Mouse (Mus musculus) intestine, embryonic 15.5 days (tissue): ENCODE measurements around the gene Fmnl2. TPM values are rescaled to one million over a fixed set of nuclear protein-coding genes. Genes with fewer than 3 reads are reported as not detected.
A peak's percentile ranks its signal among the peaks of the same experiment; 100 is the strongest.

Source experiments
- ATAC-seq: fragments of 200-750 bp; cut with Nextera tagmentation; 2 replicates; pipeline ENCODE4 v1.8.0; 2017; ENCODE audit warnings: moderate TSS enrichment, moderate library complexity
- H3K27ac ChIP-seq: fragments of 300-500 bp; sonication (generic); 2 replicates; pipeline ENCODE4 v1.5.1; 2015; ENCODE audit warnings: mild to moderate bottlenecking, inconsistent platforms
- H3K27me3 ChIP-seq: fragments of 300-500 bp; sonication (generic); replicated peaks from 2 replicates; pipeline ENCODE4 v1.6.1; 2015; ENCODE audit warnings: inconsistent platforms
- H3K36me3 ChIP-seq: fragments of 300-500 bp; sonication (generic); 2 replicates; pipeline ENCODE4 v1.6.1; 2015; ENCODE audit warnings: inconsistent platforms
- H3K4me1 ChIP-seq: fragments of 300-500 bp; sonication (generic); replicated peaks from 2 replicates; pipeline ENCODE4 v1.6.1; 2015; ENCODE audit warnings: inconsistent platforms
- H3K4me2 ChIP-seq: fragments of 300-500 bp; sonication (generic); replicated peaks from 2 replicates; pipeline ENCODE4 v1.6.1; 2015; ENCODE audit warnings: mild to moderate bottlenecking, inconsistent platforms
- H3K4me3 ChIP-seq: fragments of 300-500 bp; sonication (generic); replicated peaks from 2 replicates; pipeline ENCODE4 v1.5.1; 2015; ENCODE audit warnings: inconsistent platforms
- H3K9ac ChIP-seq: fragments of 300-500 bp; sonication (generic); 2 replicates; pipeline ENCODE4 v1.6.1; 2015; ENCODE audit warnings: inconsistent platforms
- H3K9me3 ChIP-seq: fragments of 300-500 bp; sonication (generic); 2 replicates; pipeline ENCODE4 v1.6.1; 2016; ENCODE audit warnings: inconsistent platforms
- WGBS: fragments of 180-500 bp; shearing (Covaris S2); methylation state at CpG from one replicate; pipeline ENCODE4 v1.1.7; 2015; 5-methylcytosine and 5-hydroxymethylcytosine counted together
- polyA plus RNA-seq: library from polyadenylated mRNA; unstranded; fragments of >200 nt; fragmentation: Nextera tagmentation; extraction: Ambion mirVana; gene quantifications from 2 replicates; pipeline ENCODE4 v1.2.1, GENCODE M21; 2015

The Fmnl2 gene
- polyA plus RNA-seq, 1 experiment from 2014 or later, result 3.6 TPM

GRCm38 (mm10) chr2:52927381-52927780, 69.7 kb downstream of the Fmnl2 start:
- 43% methylated on average over 3 of the region's 3 CpGs for WGBS
- no peak for ATAC-seq
- no peak overlapping the region for H3K4me3 ChIP-seq
- no peak overlapping the region for H3K9ac ChIP-seq
- no peaks in the 10 kb centered on the region for H3K36me3 ChIP-seq
- no peak overlapping the region for H3K4me2 ChIP-seq
- no peak overlapping the region for H3K27ac ChIP-seq
- H3K27me3 ChIP-seq, result no peaks in the 10 kb centered on the region
- H3K4me1 ChIP-seq, result no peaks in the 10 kb centered on the region
- no peaks in the 10 kb centered on the region for H3K9me3 ChIP-seq

- Histone ChIP-seq H3K27ac (no peak overlapping the region), H3K9ac (no peak overlapping the region), H3K9me3 (no peaks in the 10 kb centered on the region), H3K36me3 (no peaks in the 10 kb centered on the region), H3K4me1 (no peaks in the 10 kb centered on the region), H3K27me3 (no peaks in the 10 kb centered on the region), H3K4me2 (no peak overlapping the region), H3K4me3 (no peak overlapping the region)
- ATAC-seq, result peak; percentile 25
- 35% methylated on average over 10 of the region's 10 CpGs for WGBS
Measured at GRCm38 (mm10) chr2:52927858-52928301, 70.2 kb downstream of the Fmnl2 start.

- no peaks in the 10 kb centered on the region for H3K4me1 ChIP-seq
- no peak for ATAC-seq
Measured at GRCm38 (mm10) chr2:52928401-52928800, 70.7 kb downstream of the Fmnl2 start.

GRCm38 (mm10) chr2:52930106-52930868, 72.6 kb downstream of the Fmnl2 start:
- H3K9me3 ChIP-seq, result no peaks in the 10 kb centered on the region
- H3K27ac ChIP-seq, result no peak overlapping the region
- no peaks in the 10 kb centered on the region for H3K27me3 ChIP-seq
- H3K4me3 ChIP-seq, result no peak overlapping the region
- H3K9ac ChIP-seq, result no peak overlapping the region
- WGBS, result 73% methylated on average over 5 of the region's 5 CpGs
- H3K36me3 ChIP-seq, result no peaks in the 10 kb centered on the region
- no peak for ATAC-seq
- H3K4me2 ChIP-seq, result no peak overlapping the region
- H3K4me1 ChIP-seq, result no peaks in the 10 kb centered on the region

More at GRCm38 (mm10) chr2:52928401-52928800, 70.7 kb downstream of the Fmnl2 start:
- Histone ChIP-seq H3K27me3 (no peaks in the 10 kb centered on the region), H3K4me2 (no peak overlapping the region), H3K36me3 (no peaks in the 10 kb centered on the region), H3K9me3 (no peaks in the 10 kb centered on the region), H3K4me3 (no peak overlapping the region), H3K9ac (no peak overlapping the region), H3K27ac (no peak overlapping the region)
- WGBS, result 63% methylated on average over 3 of the region's 3 CpGs

- H3K27ac ChIP-seq, result no peak overlapping the region
- no peaks in the 10 kb centered on the region for H3K36me3 ChIP-seq
- ATAC-seq, result no peak
- no peaks in the 10 kb centered on the region for H3K4me1 ChIP-seq
- H3K9ac ChIP-seq, result no peak overlapping the region
- no peak overlapping the region for H3K4me3 ChIP-seq
- H3K27me3 ChIP-seq, result no peaks in the 10 kb centered on the region
- H3K9me3 ChIP-seq, result no peaks in the 10 kb centered on the region
- WGBS, result 83% methylated on average over 2 of the region's 2 CpGs
- no peak overlapping the region for H3K4me2 ChIP-seq
Measured at GRCm38 (mm10) chr2:52931315-52931714, 73.7 kb downstream of the Fmnl2 start.

- H3K9ac ChIP-seq, result no peak overlapping the region
- ATAC-seq, result no peak
- H3K27ac ChIP-seq, result no peak overlapping the region
- H3K4me1 ChIP-seq, result no peaks in the 10 kb centered on the region
- H3K27me3 ChIP-seq, result no peaks in the 10 kb centered on the region
- 66% methylated on average over 6 of the region's 6 CpGs for WGBS
- H3K4me3 ChIP-seq, result no peak overlapping the region
- no peak overlapping the region for H3K4me2 ChIP-seq
- H3K9me3 ChIP-seq, result no peaks in the 10 kb centered on the region
- no peaks in the 10 kb centered on the region for H3K36me3 ChIP-seq
Measured at GRCm38 (mm10) chr2:52935906-52936305, 78.2 kb downstream of the Fmnl2 start.

- Histone ChIP-seq H3K27me3 (no peaks in the 10 kb centered on the region), H3K9ac (no peak overlapping the region), H3K9me3 (no peaks in the 10 kb centered on the region), H3K36me3 (no peaks in the 10 kb centered on the region), H3K4me2 (no peak overlapping the region), H3K4me1 (no peaks in the 10 kb centered on the region), H3K4me3 (no peak overlapping the region), H3K27ac (0 out of 2 replicates have a peak overlapping the region, but pooled peaks have one; percentile 1)
- 23% methylated on average over 6 of the region's 6 CpGs for WGBS
- ATAC-seq, result peak; percentile 39; the same call in 1 of the 2 replicates
Measured at GRCm38 (mm10) chr2:52938351-52939074, 80.9 kb downstream of the Fmnl2 start.

GRCm38 (mm10) chr2:52943644-52944423, 86.2 kb downstream of the Fmnl2 start:
- H3K27me3 ChIP-seq, result no peaks in the 10 kb centered on the region
- no peaks in the 10 kb centered on the region for H3K9me3 ChIP-seq
- H3K4me1 ChIP-seq, result peaks cover 3% of the 10 kb centered on the region; the same call in 1 of the 2 replicates
- ATAC-seq, result no peak
- H3K27ac ChIP-seq, result no peak overlapping the region
- no peak overlapping the region for H3K9ac ChIP-seq
- 66% methylated on average over 9 of the region's 9 CpGs for WGBS
- no peak overlapping the region for H3K4me2 ChIP-seq
- H3K36me3 ChIP-seq, result no peaks in the 10 kb centered on the region
- H3K4me3 ChIP-seq, result no peak overlapping the region

GRCm38 (mm10) chr2:52944594-52944993, 86.9 kb downstream of the Fmnl2 start:
- ATAC-seq, result no peak; the same call in 1 of the 2 replicates
- 72% methylated on average over 5 of the region's 5 CpGs for WGBS

GRCm38 (mm10) chr2:52946074-52946473, 88.4 kb downstream of the Fmnl2 start:
- H3K9ac ChIP-seq, result no peak overlapping the region
- H3K27me3 ChIP-seq, result no peaks in the 10 kb centered on the region
- H3K36me3 ChIP-seq, result no peaks in the 10 kb centered on the region
- H3K4me2 ChIP-seq, result no peak overlapping the region
- H3K4me3 ChIP-seq, result no peak overlapping the region
- no peak overlapping the region for H3K27ac ChIP-seq
- ATAC-seq, result no peak
- peaks cover 3% of the 10 kb centered on the region; the same call in 1 of the 2 replicates for H3K4me1 ChIP-seq
- H3K9me3 ChIP-seq, result no peaks in the 10 kb centered on the region
- 80% methylated on average over 2 of the region's 2 CpGs for WGBS

More at GRCm38 (mm10) chr2:52944594-52944993, 86.9 kb downstream of the Fmnl2 start:
- Histone ChIP-seq H3K36me3 (no peaks in the 10 kb centered on the region), H3K9ac (no peak overlapping the region), H3K27ac (no peak overlapping the region), H3K4me1 (peaks cover 3% of the 10 kb centered on the region; the same call in 1 of the 2 replicates), H3K9me3 (no peaks in the 10 kb centered on the region), H3K27me3 (no peaks in the 10 kb centered on the region), H3K4me2 (no peak overlapping the region), H3K4me3 (no peak overlapping the region)

GRCm38 (mm10) chr2:52946524-52947186, 89.0 kb downstream of the Fmnl2 start:
- Histone ChIP-seq H3K36me3 (no peaks in the 10 kb centered on the region), H3K9ac (no peak overlapping the region), H3K4me2 (no peak overlapping the region), H3K27ac (no peak overlapping the region), H3K27me3 (no peaks in the 10 kb centered on the region), H3K4me3 (no peak overlapping the region), H3K4me1 (peaks cover 3% of the 10 kb centered on the region; the same call in 1 of the 2 replicates), H3K9me3 (no peaks in the 10 kb centered on the region)
- WGBS, result 73% methylated on average over 11 of the region's 11 CpGs
- no peak for ATAC-seq
